Mouse (Mus musculus) adrenal gland, postnatal 4 days (tissue): Measurements from ENCODE around the gene Wdr74. TPM values are rescaled to one million over a fixed set of nuclear protein-coding genes. Genes with fewer than 3 reads are reported as not detected.

Source experiments
- microRNA-seq: library from miRNA; unstranded; fragments of <30 nt; microRNA quantifications from one replicate; pipeline ENCODE4 v1.2.0, GENCODE M21; 2021
- total RNA-seq, 2 experiments: library from RNA; stranded (reverse); gene quantifications; 2 replicates each; pipeline ENCODE4 v1.2.3; 2021

The Wdr74 gene
- total RNA-seq, 2 experiments from 2014 or later = 64.2 to 64.3 TPM

Small RNAs within 50 kb of the gene (microRNA-seq; reads per million reads assigned to microRNA genes)
- not detected for gene Mir6992

Other genes with a start within 250 kb of the Wdr74 start
- 10 to 100 TPM in 1 of 2 experiments, under 1 TPM in 1; 0.87 to 12.2 TPM for gene Slc22a8, start 144.6 kb upstream of the Wdr74 start, total RNA-seq
- 1 to 10 TPM in 1 of 2 experiments, under 1 TPM in 1; 0.20 to 7.5 TPM for gene Slc22a6, start 117.8 kb upstream of the Wdr74 start, total RNA-seq
- 1 to 10 TPM; 2.7 to 3.0 TPM for gene Chrm1, start 72.0 kb upstream of the Wdr74 start, total RNA-seq
- 100 to 1,000 TPM; 161 to 174 TPM for gene Slc3a2, start 12.5 kb upstream of the Wdr74 start, total RNA-seq
- 1 to 10 TPM; 2.3 to 2.5 TPM for gene 1700092M07Rik, start 4.9 kb downstream of the Wdr74 start, total RNA-seq
- 100 to 1,000 TPM; 118 to 125 TPM for gene Stx5a, start 5.6 kb downstream of the Wdr74 start, total RNA-seq
- gene Nxf1, start 21.2 kb downstream of the Wdr74 start, total RNA-seq = 100 to 1,000 TPM; 124 to 145 TPM
- gene Tmem223, start 35.2 kb downstream of the Wdr74 start, total RNA-seq = 100 to 1,000 TPM; 102 to 103 TPM
- 10 to 100 TPM; 65.4 to 68.6 TPM for gene Tmem179b, start 38.6 kb downstream of the Wdr74 start, total RNA-seq
- 10 to 100 TPM; 18.3 to 18.9 TPM for gene Taf6l, start 50.6 kb downstream of the Wdr74 start, total RNA-seq
- gene Polr2g, start 62.8 kb downstream of the Wdr74 start, total RNA-seq = 100 to 1,000 TPM; 103 TPM
- gene Zbtb3, start 66.7 kb downstream of the Wdr74 start, total RNA-seq = 1 to 10 TPM; 2.0 to 2.4 TPM
- 10 to 100 TPM; 32.1 to 34.3 TPM for gene Ttc9c, start 83.5 kb downstream of the Wdr74 start, total RNA-seq
- gene Hnrnpul2, start 84.2 kb downstream of the Wdr74 start, total RNA-seq = 10 to 100 TPM; 73.5 to 83.1 TPM
- not detected for gene AC129217.1, start 93.9 kb downstream of the Wdr74 start, total RNA-seq
- gene Bscl2, start 101.6 kb downstream of the Wdr74 start, total RNA-seq = 100 to 1,000 TPM in 1 of 2 experiments, 10 to 100 TPM in 1; 91.5 to 102 TPM
- 10 to 100 TPM; 14.5 to 16.3 TPM for gene Gng3, start 103.4 kb downstream of the Wdr74 start, total RNA-seq
- gene Lrrn4cl, start 114.9 kb downstream of the Wdr74 start, total RNA-seq = 1 to 10 TPM; 3.5 to 4.2 TPM
- 100 to 1,000 TPM; 217 to 224 TPM for gene Ubxn1, start 135.7 kb downstream of the Wdr74 start, total RNA-seq
- gene Uqcc3, start 145.1 kb downstream of the Wdr74 start, total RNA-seq = 10 to 100 TPM; 56.6 to 59.1 TPM
- gene Lbhd1, start 147.9 kb downstream of the Wdr74 start, total RNA-seq = 10 to 100 TPM; 11.8 to 12.7 TPM
- gene Gm49403, start 148.1 kb downstream of the Wdr74 start, total RNA-seq = not detected
- 10 to 100 TPM; 36.7 to 37.7 TPM for gene 1810009A15Rik, start 153.0 kb downstream of the Wdr74 start, total RNA-seq
- 1 to 10 TPM; 2.8 to 3.3 TPM for gene Gm49416, start 153.1 kb downstream of the Wdr74 start, total RNA-seq
- 10 to 100 TPM; 29.6 to 30.9 TPM for gene Ints5, start 157.2 kb downstream of the Wdr74 start, total RNA-seq
- 100 to 1,000 TPM; 183 to 194 TPM for gene Ganab, start 162.2 kb downstream of the Wdr74 start, total RNA-seq
- gene B3gat3, start 184.5 kb downstream of the Wdr74 start, total RNA-seq = 10 to 100 TPM; 56.2 to 56.8 TPM
- 10 to 100 TPM; 13.3 to 15.3 TPM for gene Rom1, start 193.5 kb downstream of the Wdr74 start, total RNA-seq
- 10 to 100 TPM; 65.2 to 72.1 TPM for gene Eml3, start 193.7 kb downstream of the Wdr74 start, total RNA-seq
- gene Mta2, start 206.0 kb downstream of the Wdr74 start, total RNA-seq = 100 to 1,000 TPM; 141 to 144 TPM
- gene Tut1, start 218.0 kb downstream of the Wdr74 start, total RNA-seq = 10 to 100 TPM; 23.2 to 26.9 TPM
- gene Eef1g, start 231.2 kb downstream of the Wdr74 start, total RNA-seq = 100 to 1,000 TPM; 505 to 508 TPM